Mouse (Mus musculus): ENCODE results near the gene Camta1. TPM values are rescaled to one million over a fixed set of nuclear protein-coding genes. Genes with fewer than 3 reads are reported as not detected.

The Camta1 gene
- polyA plus RNA-seq, 1 experiment from 2014 or later: 123 TPM

DNA sequence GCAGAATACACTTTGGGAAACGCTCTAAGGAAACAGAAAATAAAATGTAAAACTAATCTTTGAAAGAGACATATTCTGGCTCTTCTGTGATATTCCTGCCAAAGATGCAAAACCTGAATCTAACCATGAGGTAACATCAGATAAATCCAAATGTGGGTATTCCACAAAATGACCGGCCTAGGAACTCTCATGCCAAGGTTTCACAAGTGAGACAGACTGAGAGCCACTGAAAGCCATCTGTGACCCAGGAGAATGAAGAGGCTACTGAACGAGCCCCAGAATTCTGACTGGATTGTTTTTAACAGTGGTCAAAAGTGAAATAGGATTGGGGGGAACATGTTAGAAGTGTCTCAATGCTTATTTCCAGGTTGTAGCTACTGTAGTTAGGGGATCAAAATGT is 25.8 kb downstream of the Camta1 start:
- DNase-seq (ENCODE audit: low spot score) (no peak), ATAC-seq (no peak)
- Histone ChIP-seq H3K4me1 (ENCODE audit: control insufficient read depth, insufficient read depth, low read length) (0 out of 2 replicates have a peak, but pooled peaks cover 3% of the 10 kb centered on the region), H3K4me2 (ENCODE audit: low read length) (no peak overlapping the region), H3K27ac (ENCODE audit: low read depth, low read length) (no peak overlapping the region), H3K9ac (ENCODE audit: low read length) (no peak overlapping the region), H3K36me3 (ENCODE audit: control insufficient read depth, insufficient read depth, low read length) (no peaks in the 10 kb centered on the region), H3K27me3 (replicated peaks; ENCODE audit: control insufficient read depth, insufficient read depth, low read length) (no peaks in the 10 kb centered on the region), H3K4me3 (ENCODE audit: low read depth, low read length) (no peak overlapping the region), H3K9me3 (replicated peaks; ENCODE audit: control insufficient read depth, low read length) (no peaks in the 10 kb centered on the region)
- WGBS: 90% methylated on average over 3 of the region's 3 CpGs

DNA sequence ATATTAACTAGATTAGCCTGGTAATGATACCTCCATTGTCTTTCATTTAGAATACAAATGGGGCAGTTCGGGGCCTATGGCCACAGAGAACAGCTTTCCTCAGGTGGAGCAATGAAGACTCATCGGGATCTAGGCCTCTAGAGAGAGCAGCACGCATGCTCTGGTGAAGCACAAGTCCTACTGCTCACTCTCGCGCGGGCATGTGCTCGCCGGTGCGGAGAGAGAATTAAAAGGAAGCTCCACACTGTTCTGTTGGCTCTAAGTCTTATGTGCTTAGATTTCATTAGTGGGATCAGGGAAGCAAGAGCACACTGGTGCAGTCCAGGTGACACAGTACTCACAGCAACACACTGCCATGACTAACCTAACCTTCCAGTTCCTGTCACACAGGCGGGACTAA is 27.1 kb downstream of the Camta1 start:
- 86% methylated on average over 10 of the region's 10 CpGs for WGBS
- peaks cover under 1% of the 10 kb centered on the region; the same call in 1 of the 2 replicates for H3K36me3 ChIP-seq (ENCODE audit: control insufficient read depth, insufficient read depth, low read length)
- H3K27me3 ChIP-seq (replicated peaks; ENCODE audit: control insufficient read depth, insufficient read depth, low read length): no peaks in the 10 kb centered on the region
- ATAC-seq (no peak), DNase-seq (ENCODE audit: low spot score) (no peak)
- no peak overlapping the region for H3K4me2 ChIP-seq (ENCODE audit: low read length)
- H3K27ac ChIP-seq (ENCODE audit: low read depth, low read length): no peak overlapping the region
- H3K9me3 ChIP-seq (replicated peaks; ENCODE audit: control insufficient read depth, low read length): no peaks in the 10 kb centered on the region
- no peak overlapping the region for H3K9ac ChIP-seq (ENCODE audit: low read length)
- H3K4me1 ChIP-seq (ENCODE audit: control insufficient read depth, insufficient read depth, low read length): 0 out of 2 replicates have a peak, but pooled peaks cover 3% of the 10 kb centered on the region
- no peak overlapping the region for H3K4me3 ChIP-seq (ENCODE audit: low read depth, low read length)

DNA sequence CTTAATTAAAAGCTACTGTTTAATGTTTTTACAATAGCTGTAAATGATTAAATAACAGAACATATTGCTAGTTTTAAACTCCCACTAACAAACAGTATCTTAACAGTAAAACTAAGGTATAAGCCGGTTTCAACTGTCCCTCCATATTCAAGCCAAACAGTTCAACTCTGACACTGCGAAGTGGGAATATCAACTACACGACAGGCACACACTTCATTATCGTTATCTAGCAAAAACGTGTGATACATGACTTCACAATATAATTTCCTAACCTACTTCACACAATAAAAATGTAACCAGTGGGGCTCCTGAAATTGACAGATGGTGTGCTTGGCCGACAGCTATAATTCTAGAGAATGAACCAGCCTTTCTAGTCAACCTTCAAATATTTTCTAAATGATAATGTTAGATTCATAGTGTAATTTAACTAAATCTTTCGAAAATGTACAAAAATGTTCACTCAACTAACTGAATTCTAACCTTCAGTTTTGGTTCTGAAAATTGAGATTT is 27.7 kb downstream of the Camta1 start:
- H3K4me2 ChIP-seq (ENCODE audit: low read length): no peak overlapping the region

DNA sequence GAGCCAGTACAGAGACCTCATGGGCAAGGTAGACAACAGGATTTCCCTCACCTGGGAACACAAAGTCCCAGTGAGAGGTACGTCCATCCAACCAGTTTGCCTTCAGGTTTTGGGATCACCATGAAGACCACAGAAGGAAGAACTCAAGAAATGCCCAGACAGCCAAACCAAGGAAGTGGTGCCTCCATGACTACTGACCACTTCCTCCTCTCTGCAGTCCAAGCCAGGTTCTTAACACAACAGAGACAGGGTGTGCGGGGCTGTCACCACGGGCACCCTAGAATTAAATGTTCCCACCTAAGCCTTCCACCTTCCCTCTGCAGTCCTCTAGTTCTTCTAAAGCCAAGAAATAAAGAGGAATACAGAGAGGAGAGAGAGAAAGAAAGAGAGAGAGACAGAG is 33.8 kb downstream of the Camta1 start:
- WGBS: 97% methylated on average over 3 of the region's 3 CpGs
- Histone ChIP-seq H3K9ac (ENCODE audit: low read length) (no peak overlapping the region), H3K9me3 (replicated peaks; ENCODE audit: control insufficient read depth, low read length) (no peaks in the 10 kb centered on the region), H3K4me3 (ENCODE audit: low read depth, low read length) (no peak overlapping the region), H3K4me1 (ENCODE audit: control insufficient read depth, insufficient read depth, low read length) (no peaks in the 10 kb centered on the region), H3K4me2 (ENCODE audit: low read length) (no peak overlapping the region), H3K36me3 (ENCODE audit: control insufficient read depth, insufficient read depth, low read length) (peaks cover 6% of the 10 kb centered on the region; the same call in 1 of the 2 replicates), H3K27ac (ENCODE audit: low read depth, low read length) (no peak overlapping the region), H3K27me3 (replicated peaks; ENCODE audit: control insufficient read depth, insufficient read depth, low read length) (no peaks in the 10 kb centered on the region)
- no peak for ATAC-seq
- DNase-seq (ENCODE audit: low spot score): no peak

More for the DNA sequence above, 27.7 kb downstream of the Camta1 start:
- 78% methylated on average over 7 of the region's 7 CpGs for WGBS
- no peak overlapping the region for H3K9ac ChIP-seq (ENCODE audit: low read length)
- H3K36me3 ChIP-seq (ENCODE audit: control insufficient read depth, insufficient read depth, low read length): peaks cover 6% of the 10 kb centered on the region; the same call in 1 of the 2 replicates
- no peak for ATAC-seq
- H3K27me3 ChIP-seq (replicated peaks; ENCODE audit: control insufficient read depth, insufficient read depth, low read length): no peaks in the 10 kb centered on the region
- no peak overlapping the region for H3K27ac ChIP-seq (ENCODE audit: low read depth, low read length)
- H3K9me3 ChIP-seq (replicated peaks; ENCODE audit: control insufficient read depth, low read length): no peaks in the 10 kb centered on the region
- H3K4me1 ChIP-seq (ENCODE audit: control insufficient read depth, insufficient read depth, low read length): 0 out of 2 replicates have a peak, but pooled peaks cover 3% of the 10 kb centered on the region
- H3K4me3 ChIP-seq (ENCODE audit: low read depth, low read length): no peak overlapping the region
- no peak for DNase-seq (ENCODE audit: low spot score)

DNA sequence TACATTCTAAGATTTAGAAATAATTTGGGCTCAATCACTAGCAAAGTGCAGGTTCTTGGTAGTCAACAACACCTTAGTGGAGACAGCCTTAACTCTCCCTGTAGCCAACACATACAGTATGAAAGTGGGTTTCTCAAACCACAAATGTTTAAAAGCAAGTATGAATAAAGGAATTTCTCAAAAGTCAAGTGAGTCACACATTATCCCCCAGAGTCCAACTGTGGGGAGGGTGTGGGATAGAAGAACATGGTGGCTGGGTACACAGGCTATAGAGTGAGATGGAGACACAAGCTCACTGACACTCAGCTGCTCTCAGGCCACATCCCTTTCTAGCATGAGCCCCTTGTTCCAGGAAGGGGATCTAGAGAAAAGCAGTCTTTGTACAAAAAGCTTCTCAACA is 34.3 kb downstream of the Camta1 start:
- Histone ChIP-seq H3K36me3 (ENCODE audit: control insufficient read depth, insufficient read depth, low read length) (peaks cover 6% of the 10 kb centered on the region; the same call in 1 of the 2 replicates), H3K27me3 (replicated peaks; ENCODE audit: control insufficient read depth, insufficient read depth, low read length) (no peaks in the 10 kb centered on the region), H3K4me3 (ENCODE audit: low read depth, low read length) (no peak overlapping the region), H3K27ac (ENCODE audit: low read depth, low read length) (no peak overlapping the region), H3K4me2 (ENCODE audit: low read length) (no peak overlapping the region), H3K9ac (ENCODE audit: low read length) (no peak overlapping the region), H3K9me3 (replicated peaks; ENCODE audit: control insufficient read depth, low read length) (no peaks in the 10 kb centered on the region), H3K4me1 (ENCODE audit: control insufficient read depth, insufficient read depth, low read length) (no peaks in the 10 kb centered on the region)
- no peak for DNase-seq (ENCODE audit: low spot score)
- no peak for ATAC-seq

DNA sequence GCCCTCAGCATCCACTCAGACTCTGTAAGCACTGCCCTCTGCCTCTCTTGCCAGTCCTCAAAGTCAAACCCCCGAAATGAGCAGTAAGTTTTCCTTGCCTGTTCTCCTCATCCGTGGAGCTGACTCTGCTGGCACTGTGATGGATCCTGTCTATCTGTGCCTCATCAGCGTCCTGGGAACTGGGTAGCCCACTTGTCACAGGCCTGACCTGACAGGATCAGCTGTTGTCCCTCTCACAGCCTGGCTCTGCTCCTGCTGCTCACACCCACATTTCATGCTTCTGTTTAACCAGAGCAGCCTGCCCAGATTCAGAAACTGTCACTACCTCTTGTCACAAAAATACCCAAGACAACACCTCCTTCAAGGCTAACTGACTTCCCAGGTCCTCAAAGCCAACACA is 37.7 kb downstream of the Camta1 start:
- H3K9me3 ChIP-seq (replicated peaks; ENCODE audit: control insufficient read depth, low read length): no peaks in the 10 kb centered on the region
- H3K36me3 ChIP-seq (ENCODE audit: control insufficient read depth, insufficient read depth, low read length): no peaks in the 10 kb centered on the region; the same call in 1 of the 2 replicates
- no peak overlapping the region for H3K9ac ChIP-seq (ENCODE audit: low read length)
- peaks cover 5% of the 10 kb centered on the region for H3K4me1 ChIP-seq (ENCODE audit: control insufficient read depth, insufficient read depth, low read length)
- DNase-seq (ENCODE audit: low spot score) (no peak), ATAC-seq (no peak)
- H3K4me2 ChIP-seq (ENCODE audit: low read length): no peak overlapping the region
- no peak overlapping the region for H3K4me3 ChIP-seq (ENCODE audit: low read depth, low read length)
- no peak overlapping the region for H3K27ac ChIP-seq (ENCODE audit: low read depth, low read length)
- no peaks in the 10 kb centered on the region for H3K27me3 ChIP-seq (replicated peaks; ENCODE audit: control insufficient read depth, insufficient read depth, low read length)
- 86% methylated on average over 3 of the region's 3 CpGs for WGBS

DNA sequence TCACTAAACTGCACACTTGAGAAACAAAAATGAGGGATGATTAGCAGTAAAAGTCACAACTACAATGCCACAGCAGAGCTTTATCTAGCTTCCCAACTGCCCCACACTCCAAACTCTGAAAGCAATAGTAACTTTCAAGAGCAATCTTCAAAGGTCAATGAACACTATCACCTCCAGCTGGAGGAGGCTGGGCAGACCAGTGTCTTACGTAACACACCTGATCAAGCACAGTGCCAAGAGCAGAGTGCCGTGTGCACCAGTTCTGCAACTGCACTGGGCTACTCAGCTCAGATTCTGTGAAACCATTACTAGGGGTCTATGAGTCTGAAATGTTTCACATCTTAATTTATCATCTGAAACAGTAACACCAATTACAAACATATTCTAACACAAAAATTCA is 38.7 kb downstream of the Camta1 start:
- ATAC-seq: no peak
- no peaks in the 10 kb centered on the region for H3K36me3 ChIP-seq (ENCODE audit: control insufficient read depth, insufficient read depth, low read length)
- no peaks in the 10 kb centered on the region for H3K9me3 ChIP-seq (replicated peaks; ENCODE audit: control insufficient read depth, low read length)

DNA sequence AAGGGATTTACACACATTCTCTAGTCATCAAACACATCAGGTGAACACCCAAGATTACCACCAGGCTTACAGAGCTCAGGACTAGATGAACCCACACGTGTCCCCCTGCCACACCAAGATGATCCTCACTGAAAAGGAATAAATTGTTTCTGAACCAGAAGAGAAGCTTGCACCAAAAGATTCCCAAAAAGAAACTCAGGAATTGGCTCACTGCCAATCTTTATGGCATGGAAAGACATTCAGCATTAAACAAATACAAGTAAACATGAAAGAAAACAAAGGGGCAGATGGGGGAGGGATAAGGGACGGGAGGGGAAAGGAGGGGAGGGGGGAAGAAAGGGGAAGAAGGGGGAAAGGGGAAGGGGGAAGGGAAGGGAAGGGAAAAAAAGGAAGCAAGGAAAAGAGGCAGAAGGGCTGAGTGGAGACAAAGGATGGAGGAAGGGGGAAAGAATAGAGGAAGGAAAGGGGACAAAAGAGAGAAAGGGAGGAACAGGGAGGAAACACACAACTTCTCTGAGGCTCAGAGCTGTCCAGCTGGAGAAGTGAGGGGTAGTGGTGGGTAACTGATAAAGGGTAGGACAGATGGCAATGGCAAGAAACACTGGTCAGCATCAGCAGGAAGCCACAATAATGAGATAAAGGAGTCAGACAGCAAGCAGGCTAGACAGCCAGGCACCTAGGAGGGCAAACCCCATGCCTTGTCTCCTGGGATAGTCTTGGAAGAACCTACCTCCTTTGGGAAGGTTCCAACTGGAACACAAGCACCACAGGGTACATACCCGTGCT is 43.5 kb downstream of the Camta1 start:
- Histone ChIP-seq H3K4me3 (ENCODE audit: low read depth, low read length) (no peak overlapping the region), H3K27ac (ENCODE audit: low read depth, low read length) (peak overlapping the region; percentile 40; the same call in 1 of the 2 replicates), H3K4me1 (ENCODE audit: control insufficient read depth, insufficient read depth, low read length) (peaks cover 13% of the 10 kb centered on the region), H3K4me2 (ENCODE audit: low read length) (no peak overlapping the region), H3K36me3 (ENCODE audit: control insufficient read depth, insufficient read depth, low read length) (no peaks in the 10 kb centered on the region), H3K9me3 (replicated peaks; ENCODE audit: control insufficient read depth, low read length) (no peaks in the 10 kb centered on the region), H3K9ac (ENCODE audit: low read length) (no peak overlapping the region), H3K27me3 (replicated peaks; ENCODE audit: control insufficient read depth, insufficient read depth, low read length) (no peaks in the 10 kb centered on the region)
- ATAC-seq (no peak), DNase-seq (ENCODE audit: low spot score) (peak; percentile 46)
- WGBS: 33% methylated on average over 3 of the region's 3 CpGs

More for the DNA sequence above, 38.7 kb downstream of the Camta1 start:
- no peaks in the 10 kb centered on the region for H3K27me3 ChIP-seq (replicated peaks; ENCODE audit: control insufficient read depth, insufficient read depth, low read length)
- H3K4me1 ChIP-seq (ENCODE audit: control insufficient read depth, insufficient read depth, low read length): peaks cover 13% of the 10 kb centered on the region
- no peak overlapping the region for H3K9ac ChIP-seq (ENCODE audit: low read length)
- no peak overlapping the region for H3K4me3 ChIP-seq (ENCODE audit: low read depth, low read length)
- 85% methylated on average over 2 of the region's 2 CpGs for WGBS
- H3K4me2 ChIP-seq (ENCODE audit: low read length): no peak overlapping the region
- no peak overlapping the region for H3K27ac ChIP-seq (ENCODE audit: low read depth, low read length)
- no peak for DNase-seq (ENCODE audit: low spot score)

DNA sequence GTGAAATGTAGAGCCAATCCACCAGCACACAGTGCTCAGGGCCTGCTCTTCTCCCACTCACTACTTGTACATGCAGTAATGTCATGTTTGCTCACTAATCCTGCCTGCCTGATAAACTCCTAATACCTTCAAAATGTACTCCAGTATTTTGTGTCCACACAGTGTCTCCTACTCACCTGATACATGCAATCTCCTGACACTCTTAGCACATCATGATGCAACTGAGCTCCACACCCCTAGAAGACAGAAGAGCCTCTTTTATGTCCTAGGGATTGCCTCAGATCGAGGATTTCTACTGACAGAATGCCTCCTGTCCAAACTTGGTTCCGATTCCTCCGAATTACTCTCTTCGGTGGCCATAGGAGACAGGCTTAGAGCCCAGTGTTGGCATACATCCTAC is 48.0 kb downstream of the Camta1 start:
- DNase-seq (ENCODE audit: low spot score) (no peak), ATAC-seq (no peak)
- H3K4me2 ChIP-seq (ENCODE audit: low read length): no peak overlapping the region
- H3K27me3 ChIP-seq (replicated peaks; ENCODE audit: control insufficient read depth, insufficient read depth, low read length): no peaks in the 10 kb centered on the region
- H3K36me3 ChIP-seq (ENCODE audit: control insufficient read depth, insufficient read depth, low read length): no peaks in the 10 kb centered on the region
- H3K9ac ChIP-seq (ENCODE audit: low read length): no peak overlapping the region
- 96% methylated on average over 4 of the region's 4 CpGs for WGBS
- no peaks in the 10 kb centered on the region for H3K9me3 ChIP-seq (replicated peaks; ENCODE audit: control insufficient read depth, low read length)
- H3K4me1 ChIP-seq (ENCODE audit: control insufficient read depth, insufficient read depth, low read length): peaks cover 6% of the 10 kb centered on the region
- H3K4me3 ChIP-seq (ENCODE audit: low read depth, low read length): no peak overlapping the region
- no peak overlapping the region for H3K27ac ChIP-seq (ENCODE audit: low read depth, low read length)
